Mouse (Mus musculus) layer of hippocampus, adult 11-12 months (tissue): Measurements from ENCODE around the gene Eef1akmt2.

Experiments
- DNase-seq: peaks from one replicate; pipeline ENCODE4 v3.0.0; 2022; ENCODE audit warnings: low spot score

The Eef1akmt2 gene

DNA sequence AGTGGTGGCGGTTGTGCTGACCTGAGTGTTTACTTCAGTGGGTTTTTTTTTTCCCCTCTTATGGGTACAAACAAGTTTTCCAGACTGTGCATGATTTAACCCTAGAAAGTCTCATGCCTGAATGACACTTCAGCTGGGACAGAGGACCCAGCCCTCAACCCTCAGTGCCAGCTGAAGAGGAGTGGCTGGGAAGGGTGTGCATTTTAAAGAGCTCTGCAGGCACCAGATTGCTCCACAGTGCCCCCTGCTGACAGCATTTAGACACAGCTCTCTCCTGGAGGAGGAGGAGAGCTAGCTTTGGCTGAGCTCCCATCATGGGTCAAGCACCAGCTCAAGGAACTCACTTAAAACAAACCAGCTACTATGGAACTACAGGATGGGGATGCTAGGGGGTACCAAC, 41.6 kb downstream of the Eef1akmt2 start:
- DNase-seq, result peak; percentile 91

DNA sequence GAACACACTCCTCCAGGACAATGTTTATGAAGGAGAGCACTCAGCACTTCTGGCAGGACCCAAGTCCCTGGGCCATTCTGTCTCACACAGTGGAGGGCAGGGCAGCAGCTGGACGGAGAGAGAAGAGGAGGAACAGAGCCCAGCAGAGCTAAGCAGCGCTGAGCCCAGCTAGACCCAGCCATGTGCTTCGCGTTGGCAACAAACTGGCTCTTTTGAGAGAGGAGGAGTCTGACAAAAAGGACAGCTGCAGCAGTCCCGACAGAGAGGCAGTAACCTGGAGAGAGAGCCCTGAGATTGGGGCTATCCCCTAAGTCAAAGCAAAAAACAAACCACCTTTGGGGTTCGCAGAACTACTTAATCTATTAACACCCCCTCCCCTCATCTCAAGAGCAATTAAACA, 42.1 kb downstream of the Eef1akmt2 start:
- peak; percentile 78 for DNase-seq

DNA sequence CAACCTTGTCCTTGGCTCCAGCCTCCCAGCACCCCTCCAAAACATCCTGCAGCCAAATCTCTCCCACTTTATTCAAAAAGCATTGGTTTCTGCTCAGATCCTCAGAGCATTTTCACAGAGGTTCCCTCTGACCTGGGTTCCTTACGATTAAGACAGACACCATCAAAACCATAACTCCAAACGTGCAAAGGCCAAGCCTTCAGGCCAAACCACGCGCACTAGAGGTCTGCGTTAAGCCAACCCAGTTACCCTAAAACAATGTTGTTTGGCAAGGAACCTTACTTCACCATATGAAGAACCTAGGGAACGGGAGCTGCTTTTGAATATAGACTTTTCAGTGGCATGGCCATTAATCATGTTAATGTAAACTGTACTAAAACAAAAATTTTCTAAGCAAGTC, 42.8 kb downstream of the Eef1akmt2 start:
- DNase-seq, result no peak

DNA sequence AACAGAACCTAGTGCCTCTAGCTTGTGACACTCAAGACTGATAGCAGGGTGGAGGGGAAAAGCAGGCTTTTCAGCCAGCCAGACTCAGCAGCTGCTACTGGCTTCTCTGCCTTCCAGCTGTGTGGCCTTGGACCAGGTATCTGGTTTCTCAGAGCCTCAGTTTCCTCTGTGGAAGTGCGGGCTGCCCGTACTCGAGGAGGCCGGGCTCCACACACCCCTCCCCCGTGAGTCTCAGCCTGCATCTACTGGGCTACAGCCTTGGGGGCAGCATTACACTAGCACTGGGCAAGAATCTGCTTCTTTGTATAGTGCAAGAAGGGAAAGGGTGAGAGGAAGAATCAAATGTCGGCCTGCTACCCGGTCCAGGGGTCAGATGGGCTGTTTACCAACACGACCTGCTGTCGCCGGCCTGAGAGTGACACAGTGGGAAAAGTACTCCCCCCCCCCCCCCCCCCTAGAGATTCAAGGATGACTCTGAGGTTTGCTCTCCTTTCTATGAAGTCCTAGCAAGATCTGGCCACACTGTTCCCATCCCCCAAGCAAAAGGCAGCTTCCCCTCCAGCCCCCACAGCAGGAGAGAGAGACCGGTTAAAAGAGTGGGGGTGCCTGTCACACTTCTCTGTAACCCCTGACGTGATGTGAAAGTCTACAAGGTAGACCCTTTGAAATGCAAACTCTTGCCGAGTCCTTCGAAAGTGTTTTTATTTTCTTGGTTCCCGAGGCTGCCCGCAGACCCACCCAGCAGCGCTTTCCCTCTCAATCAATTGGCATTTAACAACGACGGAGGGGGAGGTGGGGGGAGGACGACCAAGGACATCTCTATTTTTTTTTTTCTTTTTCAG, 43.4 kb downstream of the Eef1akmt2 start:
- no peak for DNase-seq

DNA sequence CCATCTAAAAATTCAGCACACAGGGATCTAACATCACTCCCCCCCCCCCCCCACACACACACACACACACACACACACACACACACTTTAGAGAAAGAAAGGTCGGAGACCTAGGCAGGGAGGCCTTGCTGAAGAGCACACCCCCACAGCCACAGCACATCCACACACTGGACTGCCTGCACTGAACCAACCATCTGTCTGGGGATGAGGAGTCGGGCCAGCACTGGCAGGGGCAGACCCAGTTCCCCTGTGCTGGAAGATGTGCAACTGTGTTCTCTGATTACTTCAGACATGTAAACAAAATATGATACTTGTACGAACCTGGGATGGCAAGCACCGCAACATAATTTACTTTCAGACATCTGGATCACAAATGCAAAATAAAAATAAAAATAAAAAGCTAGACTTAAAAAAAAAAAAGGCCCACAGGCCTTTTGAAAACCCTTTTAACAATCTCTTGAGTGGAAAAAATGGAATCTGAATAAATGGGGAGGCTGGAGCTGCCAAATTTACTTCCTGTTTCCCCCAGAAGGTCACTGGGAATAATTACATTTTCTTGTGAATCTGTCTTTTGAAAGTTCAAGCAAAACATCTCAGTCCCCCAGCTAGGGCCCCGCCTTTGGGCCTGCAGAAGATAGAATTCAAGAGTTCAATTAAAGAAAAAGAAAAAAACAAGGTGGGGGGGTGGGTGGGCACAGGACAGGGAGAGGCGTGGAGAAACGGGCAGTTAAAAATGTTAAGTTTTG, 44.2 kb downstream of the Eef1akmt2 start:
- DNase-seq, result no peak

DNA sequence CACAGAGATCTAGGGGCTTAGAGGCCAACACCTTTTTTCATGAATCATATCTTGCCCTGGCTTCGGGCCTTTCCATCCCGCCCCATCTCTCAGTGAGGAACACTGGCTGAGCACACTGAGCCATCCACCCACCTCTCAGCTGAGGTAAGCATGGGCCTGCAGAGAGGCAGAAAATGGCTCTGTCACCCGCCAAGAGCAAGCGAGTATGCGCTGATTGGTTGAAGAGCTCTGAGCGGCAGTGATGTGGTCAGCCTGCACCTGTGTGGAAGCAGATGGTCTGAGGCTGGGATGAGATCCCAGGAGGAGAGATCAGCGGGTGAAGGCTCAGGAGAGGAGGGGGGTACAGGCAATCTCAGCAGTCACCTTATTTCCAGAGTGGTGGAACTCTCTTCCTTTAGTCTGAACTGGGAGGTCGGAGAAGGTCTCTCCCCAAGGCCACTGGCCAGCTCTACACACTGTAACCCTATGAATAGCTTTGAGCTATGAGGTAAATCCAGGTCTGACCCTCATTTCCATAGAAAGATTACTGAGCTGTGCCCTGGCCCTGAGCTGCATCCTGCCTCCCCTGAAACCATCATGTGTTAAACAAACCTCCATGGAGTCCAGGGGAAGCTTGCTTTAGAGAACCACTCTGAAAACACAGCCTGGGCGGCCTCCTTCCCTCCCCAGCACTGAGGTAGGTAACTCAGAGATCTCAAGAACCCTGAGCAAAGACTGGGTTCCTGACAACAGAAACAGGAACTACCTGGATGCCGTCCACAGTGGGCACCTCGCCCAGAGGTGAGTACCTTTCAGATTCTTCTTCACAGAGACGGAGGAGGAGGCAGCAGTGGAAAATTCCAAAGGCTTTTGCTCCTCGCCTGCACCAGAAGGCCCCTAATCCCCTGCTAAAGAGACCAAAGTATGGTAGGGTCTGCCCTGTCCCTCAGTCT, 45.3 kb downstream of the Eef1akmt2 start:
- DNase-seq, result no peak

DNA sequence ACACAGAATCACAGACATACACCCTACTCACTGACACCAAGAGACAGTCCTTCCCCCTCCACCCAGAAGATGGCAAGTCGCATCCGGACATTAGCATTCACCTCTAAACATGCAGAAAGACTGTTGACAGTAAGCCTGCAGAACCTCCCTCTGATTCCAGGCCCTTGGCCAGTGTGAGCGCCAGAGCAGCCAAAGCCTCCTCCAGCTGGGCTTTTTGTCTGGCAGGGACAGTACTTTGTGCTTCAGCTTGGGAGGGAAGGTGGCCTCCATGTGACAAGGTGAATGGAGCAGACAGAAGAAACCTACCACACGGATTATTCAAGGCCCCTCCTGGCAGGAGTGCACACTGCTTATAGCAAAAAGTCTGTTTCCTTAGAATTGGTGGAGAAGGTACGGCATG, 46.2 kb downstream of the Eef1akmt2 start:
- DNase-seq, result no peak

- no peak for DNase-seq
These were observed 47.5 kb downstream of the Eef1akmt2 start for GRCm38 (mm10) chr7:132804951-132805350.

DNA sequence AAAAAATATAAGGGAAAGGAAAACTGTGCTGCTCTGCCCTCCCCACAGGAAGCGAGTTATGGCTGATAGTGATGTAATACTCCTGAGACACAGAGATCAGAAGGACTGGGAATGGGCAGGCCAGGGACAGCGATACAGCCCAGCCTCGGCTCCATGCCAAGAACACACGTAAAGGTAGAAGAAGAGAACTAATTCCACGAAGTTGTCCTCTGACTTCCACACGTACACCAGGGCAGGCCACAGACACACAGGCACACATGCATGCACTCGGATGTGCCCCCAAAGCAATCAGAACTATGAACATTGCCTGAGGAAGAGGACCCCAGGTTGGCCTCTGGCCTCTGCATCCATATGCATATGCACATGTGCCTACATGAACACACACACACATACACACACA, 48.0 kb downstream of the Eef1akmt2 start:
- no peak for DNase-seq

- DNase-seq, result no peak
These were observed 48.5 kb downstream of the Eef1akmt2 start for GRCm38 (mm10) chr7:132803962-132804361.

DNA sequence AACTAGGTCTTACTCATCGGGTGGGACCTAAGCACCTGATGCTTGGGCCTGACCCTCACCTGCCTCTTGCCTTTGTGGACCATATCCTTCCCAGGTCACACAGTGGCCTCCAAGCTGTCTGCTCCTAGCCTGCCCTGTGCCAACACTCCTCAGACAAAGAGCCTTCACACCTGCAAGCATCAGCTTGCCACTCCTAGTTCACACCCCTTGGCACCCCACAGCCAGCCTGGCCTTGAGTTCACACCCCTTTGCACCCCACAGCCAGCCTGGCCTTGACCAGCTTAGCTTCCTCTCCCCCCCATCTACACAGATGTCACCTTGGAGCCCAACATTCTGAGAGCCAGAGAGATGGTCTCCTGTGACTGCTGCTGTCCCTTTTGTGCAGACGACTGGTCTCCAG, 49.1 kb downstream of the Eef1akmt2 start:
- no peak for DNase-seq

DNA sequence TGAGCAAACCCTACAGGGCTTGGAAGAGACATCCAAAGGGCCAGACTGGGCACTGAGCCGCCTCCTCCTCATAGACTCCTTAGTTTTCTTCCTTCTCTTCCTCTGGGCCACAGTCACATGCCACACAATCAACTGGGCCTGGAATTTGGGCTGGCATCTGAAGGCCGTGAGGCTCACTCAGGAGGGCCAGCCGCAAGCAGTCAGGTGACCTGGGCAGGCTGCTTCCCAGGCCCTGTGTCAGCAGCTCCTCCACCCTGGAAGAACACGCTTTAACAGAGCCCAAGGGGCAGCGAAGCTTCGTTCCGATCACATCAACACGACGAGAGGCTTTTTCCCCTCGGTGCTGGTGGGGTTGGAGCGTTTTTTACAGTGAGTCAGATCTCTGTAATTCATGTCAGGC, 49.8 kb downstream of the Eef1akmt2 start:
- DNase-seq, result no peak

GRCm38 (mm10) chr7:132802066-132802465, 50.4 kb downstream of the Eef1akmt2 start:
- DNase-seq, result no peak

DNA sequence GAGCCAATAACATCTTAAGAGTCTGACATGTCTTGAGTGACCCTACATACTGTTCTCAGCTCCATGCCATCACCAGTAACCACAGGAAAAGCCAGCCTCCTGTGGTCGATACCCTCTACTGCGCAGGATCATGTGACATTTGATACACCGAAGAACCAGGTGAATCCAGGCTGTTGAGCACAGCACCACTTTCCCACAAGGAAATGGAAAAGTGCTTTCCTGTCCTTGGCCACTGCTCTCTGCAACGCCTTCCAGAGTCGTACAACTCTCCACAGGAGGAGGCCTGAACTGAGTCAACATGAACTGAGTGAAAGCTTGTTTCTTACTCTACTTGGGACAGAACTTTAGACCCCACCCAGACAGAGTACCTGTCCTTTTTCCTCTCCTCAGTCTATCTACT, 51.0 kb downstream of the Eef1akmt2 start:
- DNase-seq, result no peak

DNA sequence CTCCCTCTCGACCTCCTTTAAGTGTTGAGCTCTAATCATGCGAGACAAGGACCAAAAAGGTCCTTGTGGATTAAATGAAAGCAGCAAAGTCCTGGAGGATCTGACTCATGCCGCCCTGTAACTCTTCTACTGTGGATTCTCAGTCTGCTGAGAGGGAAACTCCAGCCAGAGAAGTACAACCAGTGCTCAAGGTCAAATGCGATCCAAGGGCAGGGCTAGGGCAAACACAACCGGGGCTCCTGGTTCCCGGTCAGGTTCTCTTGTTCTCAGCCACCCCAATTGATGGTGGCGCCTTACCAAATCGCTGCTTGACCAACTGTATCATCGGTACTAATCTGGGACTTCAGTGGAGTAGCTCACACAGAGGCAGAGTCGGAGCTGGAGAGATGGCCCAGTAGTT, 51.6 kb downstream of the Eef1akmt2 start:
- no peak for DNase-seq

GRCm38 (mm10) chr7:132799119-132800016, 53.1 kb downstream of the Eef1akmt2 start:
- DNase-seq, result no peak

DNA sequence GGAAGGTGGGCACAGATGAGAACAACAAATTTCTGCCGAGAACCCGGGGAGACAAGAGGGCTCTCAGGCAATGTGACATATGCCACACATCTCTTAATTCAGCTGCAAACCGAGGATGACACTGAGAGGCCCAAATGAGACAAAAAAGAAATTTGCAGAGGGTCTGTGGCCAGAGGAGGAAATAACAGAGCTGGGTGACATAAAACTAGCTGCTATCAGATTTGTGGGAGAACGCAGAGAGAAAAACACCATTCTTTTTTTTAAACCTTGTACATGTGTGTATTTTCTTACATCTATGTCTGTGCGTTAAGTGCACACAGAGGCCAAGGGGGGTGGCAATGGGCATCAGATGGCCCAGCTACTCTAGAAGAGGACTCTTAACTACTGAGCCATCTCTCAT, 57.3 kb downstream of the Eef1akmt2 start:
- no peak for DNase-seq

DNA sequence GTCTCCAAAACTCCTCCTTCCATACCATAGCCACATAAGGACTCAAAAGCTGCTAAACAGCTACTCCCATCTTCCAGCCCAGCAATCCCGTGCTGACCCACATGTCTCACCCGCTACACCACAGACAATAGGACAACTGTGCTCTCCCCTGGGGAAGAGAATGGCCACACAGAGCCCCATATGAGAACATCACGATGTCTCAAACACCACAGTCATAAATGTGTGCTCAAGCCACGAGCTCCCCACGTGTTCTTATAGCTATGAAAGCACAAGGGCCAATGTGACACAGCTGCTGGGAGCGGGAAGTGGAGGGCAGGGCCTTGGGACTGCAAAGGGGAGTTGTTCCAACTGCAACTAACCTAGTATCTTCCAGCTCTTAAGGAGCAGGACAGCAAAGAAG, 59.0 kb downstream of the Eef1akmt2 start:
- DNase-seq, result peak; percentile 68

- DNase-seq, result no peak
These were observed 61.8 kb downstream of the Eef1akmt2 start for GRCm38 (mm10) chr7:132790447-132791219.

DNA sequence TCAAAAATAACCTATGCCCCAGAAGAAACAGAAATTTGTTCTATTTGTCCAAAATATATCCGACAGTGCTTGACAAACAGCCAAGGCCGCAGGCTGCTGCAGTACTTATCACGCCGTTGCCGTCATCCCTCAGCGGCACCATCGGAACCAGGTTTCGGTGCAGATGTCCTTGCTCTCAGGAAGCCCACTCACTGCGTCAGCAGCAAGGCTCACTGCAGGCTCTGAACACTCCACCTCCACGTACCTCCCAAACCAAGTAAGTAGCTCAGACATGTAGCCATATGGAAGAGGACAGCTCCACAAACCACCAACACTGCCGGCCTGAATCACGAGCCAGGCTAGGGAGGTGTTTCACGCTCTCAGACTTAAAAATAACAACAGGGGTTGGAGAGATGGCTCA, 63.6 kb downstream of the Eef1akmt2 start:
- peak; percentile 78 for DNase-seq
